Mouse (Mus musculus): ENCODE measurements around the gene Dnaja2. TPM values are rescaled to one million over a fixed set of nuclear protein-coding genes. Genes with fewer than 3 reads are reported as not detected.

Dnaja2 gene
- polyA plus RNA-seq, 1 experiment from 2014 or later: 101 TPM

- Histone ChIP-seq H3K4me3 (ENCODE audit: low read depth, low read length) (peak within 1 kb of the TSS; percentile 79), H3K36me3 (ENCODE audit: control insufficient read depth, insufficient read depth) (no peaks in the 10 kb centered on the region), H3K27me3 (replicated peaks; ENCODE audit: control insufficient read depth, insufficient read depth, low read length) (no peaks in the 10 kb centered on the region), H3K4me1 (replicated peaks; ENCODE audit: control insufficient read depth, insufficient read depth, low read length) (no peaks in the 10 kb centered on the region; the same call in 1 of the 2 replicates), H3K27ac (ENCODE audit: low read depth, low read length) (no peak within 1 kb of the TSS; the same call in 1 of the 2 replicates), H3K9ac (ENCODE audit: low read depth, low read length) (peak within 1 kb of the TSS; percentile 64), H3K9me3 (ENCODE audit: control insufficient read depth) (no peaks in the 10 kb centered on the region), H3K4me2 (replicated peaks; ENCODE audit: low read depth) (peak within 1 kb of the TSS; percentile 99)
- TF ChIP-seq CTCF (IDR thresholded peaks at IDR 0.05; ENCODE audit: low read depth): peak; percentile 40; the same call in 1 of the 2 replicates
- ATAC-seq: peak; percentile 92
- WGBS: under 1% methylated on average over 41 of the region's 41 CpGs
Observed at GRCm38 (mm10) chr8:85492125-85492875, 62.8 kb downstream of the Dnaja2 start, which contains the start of gene Gpt2. Gene Gpt2 (plus strand): TSS chr8:85492576.

- WGBS: 92% methylated on average over 8 of the region's 8 CpGs
- no peaks in the 10 kb centered on the region for H3K9me3 ChIP-seq (ENCODE audit: control insufficient read depth)
- no peaks in the 10 kb centered on the region for H3K36me3 ChIP-seq (ENCODE audit: control insufficient read depth, insufficient read depth)
- H3K4me1 ChIP-seq (replicated peaks; ENCODE audit: control insufficient read depth, insufficient read depth, low read length): no peaks in the 10 kb centered on the region; the same call in 1 of the 2 replicates
- ATAC-seq: no peak
- H3K27me3 ChIP-seq (replicated peaks; ENCODE audit: control insufficient read depth, insufficient read depth, low read length): no peaks in the 10 kb centered on the region
- H3K27ac ChIP-seq (ENCODE audit: low read depth, low read length): no peak overlapping the region
- no peak overlapping the region for H3K9ac ChIP-seq (ENCODE audit: low read depth, low read length)
- H3K4me3 ChIP-seq (ENCODE audit: low read depth, low read length): no peak overlapping the region
- H3K4me2 ChIP-seq (replicated peaks; ENCODE audit: low read depth): no peak overlapping the region
- no peak for TF ChIP-seq CTCF (IDR thresholded peaks at IDR 0.05; ENCODE audit: low read depth)
Observed at GRCm38 (mm10) chr8:85489546-85489945, 65.6 kb downstream of the Dnaja2 start.

DNA sequence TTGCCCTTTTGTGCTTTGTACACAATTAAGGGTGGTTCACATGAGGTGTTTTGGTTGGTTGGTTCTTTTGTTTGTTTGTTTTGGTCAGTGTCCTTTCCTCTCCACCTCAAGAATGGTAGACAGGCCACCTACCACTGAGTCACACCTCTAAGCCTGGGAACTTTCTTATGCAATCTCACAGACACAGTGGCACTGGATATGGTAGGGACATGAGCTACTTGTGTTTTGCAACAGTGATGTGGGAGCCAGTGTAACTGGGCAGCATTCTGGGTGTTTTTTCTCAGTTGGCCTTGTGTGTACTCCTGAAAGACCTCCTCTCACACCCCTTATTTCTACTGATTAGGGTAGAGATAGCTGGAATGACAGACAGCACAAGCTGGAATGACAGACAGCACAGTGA, 66.5 kb downstream of the Dnaja2 start:
- H3K4me3 ChIP-seq (ENCODE audit: low read depth, low read length): no peak overlapping the region

DNA sequence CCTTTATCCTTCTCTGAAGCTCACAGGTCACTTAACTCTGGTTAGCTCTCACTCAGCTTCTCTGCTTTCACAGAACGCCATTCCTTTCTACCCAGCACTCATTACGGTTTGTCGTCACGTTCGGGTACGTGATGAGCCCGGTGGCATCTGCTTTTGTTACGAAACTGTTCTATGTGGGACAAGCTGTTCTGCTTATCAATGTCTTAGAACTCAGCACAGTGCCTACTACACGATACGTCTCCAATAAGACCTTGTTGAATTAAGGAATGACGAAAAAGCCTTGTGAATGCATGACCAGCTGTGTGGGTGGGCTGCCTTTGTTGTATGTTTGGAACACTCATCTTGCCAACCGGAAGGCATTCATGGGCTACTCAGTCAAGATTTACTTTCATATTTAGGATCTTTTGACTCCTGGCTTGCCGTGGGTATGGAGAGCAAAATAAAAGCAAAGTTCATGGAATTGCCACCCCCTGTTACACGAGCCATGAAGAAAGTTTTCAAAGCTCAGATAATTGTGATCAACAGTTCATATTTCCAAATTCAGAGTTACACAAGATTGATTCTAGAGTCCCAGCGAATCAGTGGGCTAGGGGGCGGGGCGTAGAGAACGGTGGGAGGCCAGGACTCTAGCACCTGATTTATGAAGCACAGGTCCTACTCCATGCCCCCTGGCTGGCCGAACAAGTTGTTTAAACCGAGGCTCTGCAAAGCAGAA, 67.1 kb downstream of the Dnaja2 start:
- Histone ChIP-seq H3K4me3 (ENCODE audit: low read depth, low read length) (no peak overlapping the region), H3K36me3 (ENCODE audit: control insufficient read depth, insufficient read depth) (no peaks in the 10 kb centered on the region), H3K4me2 (replicated peaks; ENCODE audit: low read depth) (no peak overlapping the region), H3K4me1 (replicated peaks; ENCODE audit: control insufficient read depth, insufficient read depth, low read length) (no peaks in the 10 kb centered on the region; the same call in 1 of the 2 replicates), H3K9ac (ENCODE audit: low read depth, low read length) (no peak overlapping the region), H3K27me3 (replicated peaks; ENCODE audit: control insufficient read depth, insufficient read depth, low read length) (no peaks in the 10 kb centered on the region), H3K27ac (ENCODE audit: low read depth, low read length) (no peak overlapping the region), H3K9me3 (ENCODE audit: control insufficient read depth) (no peaks in the 10 kb centered on the region)
- ATAC-seq: no peak
- no peak for TF ChIP-seq CTCF (IDR thresholded peaks at IDR 0.05; ENCODE audit: low read depth)
- 74% methylated on average over 20 of the region's 20 CpGs for WGBS

More for the DNA sequence above, 66.5 kb downstream of the Dnaja2 start:
- H3K9ac ChIP-seq (ENCODE audit: low read depth, low read length): no peak overlapping the region
- no peak for ATAC-seq
- no peaks in the 10 kb centered on the region for H3K36me3 ChIP-seq (ENCODE audit: control insufficient read depth, insufficient read depth)
- H3K9me3 ChIP-seq (ENCODE audit: control insufficient read depth): no peaks in the 10 kb centered on the region
- no peak overlapping the region for H3K4me2 ChIP-seq (replicated peaks; ENCODE audit: low read depth)
- no peaks in the 10 kb centered on the region; the same call in 1 of the 2 replicates for H3K4me1 ChIP-seq (replicated peaks; ENCODE audit: control insufficient read depth, insufficient read depth, low read length)
- H3K27me3 ChIP-seq (replicated peaks; ENCODE audit: control insufficient read depth, insufficient read depth, low read length): no peaks in the 10 kb centered on the region
- no peak overlapping the region for H3K27ac ChIP-seq (ENCODE audit: low read depth, low read length)
- no peak for TF ChIP-seq CTCF (IDR thresholded peaks at IDR 0.05; ENCODE audit: low read depth)

Other genes with a start within 250 kb of the Dnaja2 start
- gene Mylk3, start 169.0 kb downstream of the Dnaja2 start, polyA plus RNA-seq (2015; fragmentation: Nextera tagmentation; extraction: Ambion mirVana): 15.6 and 17.5 TPM in 2 replicates
- 24.3 and 26.1 TPM in 2 replicates for gene 4921524J17Rik, start 122.5 kb downstream of the Dnaja2 start, polyA plus RNA-seq (2015; fragmentation: Nextera tagmentation; extraction: Ambion mirVana)
- 3.5 and 3.6 TPM in 2 replicates for gene Gpt2, start 62.8 kb downstream of the Dnaja2 start, polyA plus RNA-seq (2015; fragmentation: Nextera tagmentation; extraction: Ambion mirVana)
- 1.6 and 1.8 TPM in 2 replicates for gene Neto2, start 145.6 kb upstream of the Dnaja2 start, polyA plus RNA-seq (2015; fragmentation: Nextera tagmentation; extraction: Ambion mirVana)